Mouse (Mus musculus) forebrain, embryonic 11.5 days (tissue): Measurements from ENCODE around the gene Myocos. TPM values are rescaled to one million over a fixed set of nuclear protein-coding genes. Genes with fewer than 3 reads are reported as not detected.

Experiments
- ATAC-seq: fragments of 200-750 bp; cut with Nextera tagmentation; replicated peaks from 2 replicates; pipeline ENCODE4 v1.8.0; 2017; ENCODE audit warnings: moderate TSS enrichment; ENCODE audit not compliant: low FRiP score
- DNase-seq: peaks from one replicate; pipeline ENCODE4 v3.0.0-alpha.2; 2017; ENCODE audit warnings: low spot score
- H3K27ac ChIP-seq: fragments of 300-500 bp; sonication (generic); 2 replicates; pipeline ENCODE4 v1.5.1; 2014; ENCODE audit warnings: low read depth, low read length
- H3K27me3 ChIP-seq: fragments of 300-500 bp; sonication (generic); 2 replicates; pipeline ENCODE4 v1.6.1; 2014; ENCODE audit warnings: mild to moderate bottlenecking, low read length, mixed read lengths; ENCODE audit not compliant: control insufficient read depth, insufficient read depth
- H3K36me3 ChIP-seq: fragments of 300-500 bp; sonication (generic); 2 replicates; pipeline ENCODE4 v1.6.1; 2014; ENCODE audit warnings: mild to moderate bottlenecking, low read length, moderate library complexity, mixed read lengths; ENCODE audit not compliant: control insufficient read depth, insufficient read depth
- H3K4me1 ChIP-seq: fragments of 300-500 bp; sonication (generic); replicated peaks from 2 replicates; pipeline ENCODE4 v1.6.1; 2014; ENCODE audit warnings: low read length, mixed read lengths; ENCODE audit not compliant: control insufficient read depth, insufficient read depth
- H3K4me2 ChIP-seq: fragments of 300-500 bp; sonication (generic); 2 replicates; pipeline ENCODE4 v1.6.1; 2014; ENCODE audit warnings: low read depth, mild to moderate bottlenecking, low read length, moderate library complexity, mixed read lengths; ENCODE audit not compliant: severe bottlenecking
- H3K4me3 ChIP-seq: fragments of 300-500 bp; sonication (generic); 2 replicates; pipeline ENCODE4 v1.5.1; 2014; ENCODE audit warnings: low read depth, low read length
- H3K9ac ChIP-seq: fragments of 300-500 bp; sonication (generic); 2 replicates; pipeline ENCODE4 v1.6.1; 2014; ENCODE audit warnings: low read length
- H3K9me3 ChIP-seq: fragments of 300-500 bp; sonication (generic); 2 replicates; pipeline ENCODE4 v1.6.1; 2016; ENCODE audit warnings: low read length, mixed read lengths; ENCODE audit not compliant: control insufficient read depth
- WGBS: fragments of 180-500 bp; shearing (Covaris S2); extraction: QIAGEN DNeasy Blood & Tissue Kit; methylation state at CpG from one replicate; pipeline ENCODE4 v1.1.7; 2014; 5-methylcytosine and 5-hydroxymethylcytosine counted together
- microRNA-seq: library from miRNA; unstranded; fragments of <30 nt; microRNA quantifications from one replicate; pipeline ENCODE4, GENCODE M21; 2016; ENCODE audit not compliant: insufficient number of aligned reads
- polyA plus RNA-seq: library from polyadenylated mRNA; unstranded; fragments of >200 nt; fragmentation: Nextera tagmentation; extraction: Ambion mirVana; gene quantifications from 2 replicates; pipeline ENCODE4 v1.2.1, GENCODE M21; 2014

Myocos gene
- polyA plus RNA-seq, 1 experiment from 2014 or later: not detected

- Histone ChIP-seq H3K4me3 (no peak overlapping the region), H3K27ac (no peak overlapping the region), H3K27me3 (no peaks in the 10 kb centered on the region), H3K9me3 (no peaks in the 10 kb centered on the region), H3K4me1 (no peaks in the 10 kb centered on the region), H3K4me2 (no peak overlapping the region), H3K36me3 (no peaks in the 10 kb centered on the region), H3K9ac (no peak overlapping the region)
- 92% methylated on average over 4 of the region's 4 CpGs for WGBS
- DNase-seq (no peak), ATAC-seq (no peak)
Observed at GRCm38 (mm10) chr1:162601288-162601687, 56.7 kb downstream of the Myocos start.

- no peaks in the 10 kb centered on the region for H3K36me3 ChIP-seq
- H3K27me3 ChIP-seq: no peaks in the 10 kb centered on the region
- no peak overlapping the region for H3K9ac ChIP-seq
- DNase-seq (no peak), ATAC-seq (no peak)
- H3K4me1 ChIP-seq: no peaks in the 10 kb centered on the region
- no peak overlapping the region for H3K4me3 ChIP-seq
- no peaks in the 10 kb centered on the region for H3K9me3 ChIP-seq
- 91% methylated on average over 5 of the region's 5 CpGs for WGBS
- no peak overlapping the region for H3K27ac ChIP-seq
- H3K4me2 ChIP-seq: no peak overlapping the region
Observed at GRCm38 (mm10) chr1:162599617-162600016, 58.4 kb downstream of the Myocos start.

GRCm38 (mm10) chr1:162597379-162598102 lies 60.5 kb downstream of the Myocos start:
- no peaks in the 10 kb centered on the region for H3K9me3 ChIP-seq
- H3K4me1 ChIP-seq: no peaks in the 10 kb centered on the region
- no peak overlapping the region for H3K4me3 ChIP-seq
- no peak overlapping the region for H3K27ac ChIP-seq
- H3K36me3 ChIP-seq: no peaks in the 10 kb centered on the region
- DNase-seq: no peak
- ATAC-seq: no peak
- no peaks in the 10 kb centered on the region for H3K27me3 ChIP-seq
- no peak overlapping the region for H3K9ac ChIP-seq
- no peak overlapping the region for H3K4me2 ChIP-seq
- 86% methylated on average over 3 of the region's 3 CpGs for WGBS

Small RNAs within 50 kb of the gene (microRNA-seq; reads per million reads assigned to microRNA genes)
- gene Gm27616: not detected

Other genes starting within 250 kb of the Myocos start
- gene Dnm3, start 180.2 kb downstream of the Myocos start, polyA plus RNA-seq: 7.2 TPM in 2 replicates
- gene Mettl13, start 109.7 kb downstream of the Myocos start, polyA plus RNA-seq: 20.5 and 23.1 TPM in 2 replicates
- 51.2 and 64.3 TPM in 2 replicates for gene Vamp4, start 87.7 kb downstream of the Myocos start, polyA plus RNA-seq
- gene Myoc, start 19.1 kb downstream of the Myocos start, polyA plus RNA-seq: not detected in 2 replicates
- gene Prrc2c, start 82.3 kb upstream of the Myocos start, polyA plus RNA-seq: 159 and 160 TPM in 2 replicates
- gene Fmo4, start 155.8 kb upstream of the Myocos start, polyA plus RNA-seq: 0.37 and 0.71 TPM in 2 replicates
- gene Fmo1, start 208.4 kb upstream of the Myocos start, polyA plus RNA-seq: 15.3 and 19.9 TPM in 2 replicates
- gene Fmo2, start 240.5 kb upstream of the Myocos start, polyA plus RNA-seq: 0.13 and 0.29 TPM in 2 replicates